Mouse (Mus musculus) embryonic facial prominence, embryonic 13.5 days (tissue): ENCODE results near the gene Hephl1. TPM values are rescaled to one million over a fixed set of nuclear protein-coding genes. Genes with fewer than 3 reads are reported as not detected.
"Not testable (repeated sequence)": the region's sequence is repeated elsewhere in the genome, so short reads cannot be mapped to it uniquely, and the experiment has no call there.

ENCODE experiments used
- ATAC-seq: fragments of 200-750 bp; cut with Nextera tagmentation; 2 replicates; pipeline ENCODE4 v1.8.0; 2017; ENCODE audit warnings: low read depth; ENCODE audit not compliant: insufficient number of reproducible peaks, insufficient read depth, low FRiP score, low TSS enrichment
- H3K27ac ChIP-seq: fragments of 300-500 bp; sonication (generic); 2 replicates; pipeline ENCODE4 v1.5.1; 2015; ENCODE audit warnings: moderate library complexity, mild to moderate bottlenecking, inconsistent platforms
- H3K27me3 ChIP-seq: fragments of 300-500 bp; sonication (generic); 2 replicates; pipeline ENCODE4 v1.6.1; 2015; ENCODE audit warnings: mild to moderate bottlenecking, inconsistent platforms
- H3K36me3 ChIP-seq: fragments of 300-500 bp; sonication (generic); 2 replicates; pipeline ENCODE4 v1.6.1; 2015; ENCODE audit warnings: mild to moderate bottlenecking, inconsistent platforms
- H3K4me1 ChIP-seq: fragments of 300-500 bp; sonication (generic); 2 replicates; pipeline ENCODE4 v1.6.1; 2015; ENCODE audit warnings: inconsistent platforms
- H3K4me2 ChIP-seq: fragments of 300-500 bp; sonication (generic); 2 replicates; pipeline ENCODE4 v1.6.1; 2015; ENCODE audit warnings: moderate library complexity, mild to moderate bottlenecking, inconsistent platforms
- H3K4me3 ChIP-seq: fragments of 300-500 bp; sonication (generic); 2 replicates; pipeline ENCODE4 v1.5.1; 2015; ENCODE audit warnings: mild to moderate bottlenecking, inconsistent platforms
- H3K9ac ChIP-seq: fragments of 300-500 bp; sonication (generic); 2 replicates; pipeline ENCODE4 v1.6.1; 2015; ENCODE audit warnings: mild to moderate bottlenecking, inconsistent platforms
- H3K9me3 ChIP-seq: fragments of 300-500 bp; sonication (generic); 2 replicates; pipeline ENCODE4 v1.6.1; 2016; ENCODE audit warnings: inconsistent platforms
- WGBS: fragments of 180-500 bp; shearing (Covaris S2); methylation state at CpG from one replicate; pipeline ENCODE4 v1.1.7; 2015; ENCODE audit warnings: mixed read lengths; 5-methylcytosine and 5-hydroxymethylcytosine counted together
- polyA plus RNA-seq: library from polyadenylated mRNA; unstranded; fragments of >200 nt; fragmentation: Nextera tagmentation; extraction: Ambion mirVana; gene quantifications from 2 replicates; pipeline ENCODE4 v1.2.1, GENCODE M21; 2015

Hephl1 gene
- polyA plus RNA-seq, 1 experiment from 2014 or later = 0.06 TPM

DNA sequence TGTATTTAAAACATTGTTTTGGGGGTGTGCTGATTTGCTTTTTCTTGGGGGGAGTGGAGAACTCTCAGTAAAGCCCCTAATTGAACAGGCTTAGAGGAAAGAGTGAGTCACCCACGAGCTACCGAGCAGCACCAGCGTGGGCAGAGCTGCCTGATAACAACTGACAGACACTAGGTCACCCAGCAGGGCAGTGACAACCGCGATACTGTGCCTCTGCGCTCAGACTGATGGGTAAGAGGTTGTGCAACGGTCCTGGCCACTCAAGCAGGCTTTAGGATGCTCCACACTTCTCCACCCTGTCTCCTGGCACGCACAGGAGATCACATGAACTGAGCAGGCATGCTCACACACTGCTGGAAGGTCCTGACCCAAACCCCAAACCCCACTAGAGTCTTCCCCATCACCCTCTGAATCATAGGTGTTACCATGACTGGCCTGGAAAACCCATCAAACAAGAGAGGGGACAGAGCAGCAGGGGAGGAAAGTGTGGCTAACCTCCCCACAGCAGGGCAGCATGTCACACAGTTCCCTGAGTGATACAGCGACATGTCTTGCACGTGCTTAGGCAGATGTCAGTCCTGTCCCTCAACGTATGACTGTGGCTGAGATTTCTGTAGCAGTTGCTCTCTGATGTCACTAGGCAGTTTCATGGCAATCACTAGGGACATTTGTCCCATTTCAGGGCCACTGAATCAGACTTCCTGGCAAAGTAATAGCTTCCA, 8.2 kb downstream of the Hephl1 start:
- H3K9me3 ChIP-seq = no peaks in the 10 kb centered on the region
- no peak for ATAC-seq
- H3K4me3 ChIP-seq = no peak overlapping the region
- 61% methylated on average over 11 of the region's 11 CpGs for WGBS
- no peaks in the 10 kb centered on the region for H3K27me3 ChIP-seq
- H3K4me2 ChIP-seq = no peak overlapping the region
- no peak overlapping the region for H3K9ac ChIP-seq
- no peaks in the 10 kb centered on the region for H3K36me3 ChIP-seq
- H3K27ac ChIP-seq = no peak overlapping the region
- no peaks in the 10 kb centered on the region for H3K4me1 ChIP-seq

DNA sequence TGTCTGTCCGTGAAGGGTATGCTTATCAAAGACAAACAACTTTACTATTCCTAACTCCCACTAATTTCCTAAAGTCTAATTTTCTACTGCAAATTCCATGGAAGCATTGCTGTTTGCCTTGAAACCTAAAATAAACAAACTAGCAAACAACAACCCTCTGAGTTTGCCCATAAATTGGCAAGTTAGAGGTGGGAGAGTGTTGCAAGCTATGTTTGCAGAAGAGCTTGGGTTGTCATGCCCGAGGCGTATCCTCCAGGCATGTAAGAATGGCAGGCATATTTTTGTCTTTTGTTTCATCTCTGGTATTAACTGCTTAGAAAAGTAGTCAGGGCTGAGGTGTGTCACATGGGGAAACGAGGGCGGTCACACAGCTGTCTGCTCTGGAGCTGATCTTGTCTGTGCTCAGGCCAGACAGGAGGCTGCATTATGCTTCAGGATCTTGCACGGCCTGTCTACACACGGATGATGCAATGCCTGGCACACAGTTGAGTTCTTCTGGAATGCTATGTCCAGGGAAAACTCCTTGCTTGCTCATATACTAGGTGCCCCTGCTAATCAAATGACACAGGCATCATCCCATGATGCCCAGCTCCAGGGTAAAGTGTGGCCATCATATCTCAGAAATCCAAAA, 10.3 kb downstream of the Hephl1 start:
- H3K4me2 ChIP-seq = no peak overlapping the region
- no peaks in the 10 kb centered on the region for H3K9me3 ChIP-seq
- H3K4me3 ChIP-seq = no peak overlapping the region
- H3K27me3 ChIP-seq = no peaks in the 10 kb centered on the region
- no peak overlapping the region for H3K27ac ChIP-seq
- no peak for ATAC-seq
- no peak overlapping the region for H3K9ac ChIP-seq
- H3K4me1 ChIP-seq = no peaks in the 10 kb centered on the region
- no peaks in the 10 kb centered on the region for H3K36me3 ChIP-seq
- 72% methylated on average over 7 of the region's 7 CpGs for WGBS

DNA sequence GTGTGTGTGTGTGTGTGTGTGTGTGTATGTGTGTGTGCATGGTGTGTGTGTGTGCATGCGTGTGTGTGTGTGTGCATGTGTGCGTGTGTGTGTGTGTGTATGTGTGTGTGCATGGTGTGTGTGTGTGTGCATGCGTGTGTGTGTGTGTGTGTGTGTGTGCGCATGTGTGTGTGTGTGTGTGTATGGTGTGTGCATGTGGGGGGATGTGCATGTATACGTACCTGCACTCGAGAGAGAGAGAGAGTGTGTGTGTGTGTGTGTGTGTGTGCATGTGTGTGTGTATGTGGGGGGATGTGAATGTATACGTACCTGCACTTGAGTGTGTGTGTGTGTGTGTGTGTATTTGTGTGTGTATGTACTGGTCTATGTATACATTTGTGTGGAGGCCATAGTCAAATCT, 13.5 kb downstream of the Hephl1 start:
- not testable (repeated sequence) for H3K9ac ChIP-seq, H3K27ac ChIP-seq, H3K4me1 ChIP-seq, H3K36me3 ChIP-seq, H3K27me3 ChIP-seq, H3K9me3 ChIP-seq, H3K4me3 ChIP-seq, H3K4me2 ChIP-seq, ATAC-seq
- WGBS = 88% methylated on average over 5 of the region's 7 CpGs

DNA sequence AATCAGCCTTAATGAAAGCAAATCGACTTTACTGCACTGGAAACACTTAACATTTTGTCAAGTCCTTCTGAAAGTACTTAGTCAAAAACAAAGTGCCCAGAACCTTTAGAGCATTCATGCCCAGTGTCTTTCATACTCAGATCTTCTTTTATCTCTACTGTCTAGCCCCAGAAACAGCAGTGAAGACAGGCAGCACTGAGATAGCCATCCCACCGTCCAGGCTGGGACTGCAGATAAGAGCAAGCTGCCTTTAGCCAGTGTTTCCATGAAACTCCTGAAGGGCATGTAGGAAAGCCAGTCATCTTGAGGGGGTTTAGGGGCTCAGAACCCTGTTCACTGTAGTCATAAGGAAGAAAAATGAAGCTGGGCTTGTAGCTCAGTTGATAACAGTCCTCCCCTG, 14.7 kb downstream of the Hephl1 start:
- H3K27me3 ChIP-seq = no peaks in the 10 kb centered on the region
- WGBS = 85% methylated on average over 2 of the region's 2 CpGs

DNA sequence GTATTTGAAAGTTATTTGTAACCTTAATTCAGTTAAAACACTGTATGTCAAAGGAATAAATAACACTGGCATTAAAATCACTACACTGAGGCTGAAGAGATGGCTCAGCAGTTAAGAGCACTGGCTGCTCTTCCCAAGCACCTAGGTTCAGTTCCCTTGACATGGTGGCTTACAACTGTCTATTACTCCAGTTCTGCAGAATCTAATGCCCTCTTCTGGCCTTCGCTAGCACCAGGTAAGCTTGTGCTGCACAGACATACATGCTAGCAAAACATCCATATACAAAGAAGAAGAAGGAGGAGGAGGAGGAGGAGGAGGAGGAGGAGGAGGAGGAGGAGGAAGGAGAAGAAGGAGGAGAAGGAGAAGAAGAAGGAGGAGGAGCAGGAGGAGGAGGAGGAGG, 15.7 kb downstream of the Hephl1 start:
- no peak for ATAC-seq
- H3K4me1 ChIP-seq = no peaks in the 10 kb centered on the region
- no peak overlapping the region for H3K4me2 ChIP-seq
- H3K4me3 ChIP-seq = no peak overlapping the region
- H3K27ac ChIP-seq = no peak overlapping the region
- no peaks in the 10 kb centered on the region for H3K36me3 ChIP-seq
- H3K9ac ChIP-seq = no peak overlapping the region
- 83% methylated on average over 1 of the region's 1 CpGs for WGBS
- H3K27me3 ChIP-seq = no peaks in the 10 kb centered on the region
- no peaks in the 10 kb centered on the region for H3K9me3 ChIP-seq

More for the DNA sequence above, 14.7 kb downstream of the Hephl1 start:
- no peak overlapping the region for H3K4me3 ChIP-seq
- no peak for ATAC-seq
- H3K9me3 ChIP-seq = no peaks in the 10 kb centered on the region
- no peaks in the 10 kb centered on the region for H3K4me1 ChIP-seq
- no peak overlapping the region for H3K4me2 ChIP-seq
- H3K36me3 ChIP-seq = no peaks in the 10 kb centered on the region
- no peak overlapping the region for H3K27ac ChIP-seq
- H3K9ac ChIP-seq = no peak overlapping the region

DNA sequence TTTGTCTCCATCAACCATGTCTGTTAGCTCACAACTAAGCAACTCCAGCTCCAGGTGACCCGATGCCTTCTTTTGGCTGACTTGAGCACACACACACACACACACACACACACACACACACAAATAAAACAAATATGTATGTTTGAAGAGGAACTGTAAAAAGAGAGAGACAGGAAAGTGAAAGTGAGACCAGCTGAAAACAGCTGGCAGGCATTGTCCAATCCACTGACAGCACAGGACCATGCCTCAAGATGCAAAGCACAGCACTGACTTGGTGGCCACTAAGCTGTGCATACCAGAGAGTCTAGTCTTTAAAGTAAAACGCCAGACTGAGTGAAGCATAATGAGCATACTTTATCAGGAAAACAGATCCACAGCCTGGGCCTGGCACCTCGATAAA, 16.7 kb downstream of the Hephl1 start:
- H3K4me2 ChIP-seq = no peak overlapping the region
- H3K36me3 ChIP-seq = no peaks in the 10 kb centered on the region
- H3K27me3 ChIP-seq = no peaks in the 10 kb centered on the region
- H3K9ac ChIP-seq = no peak overlapping the region
- WGBS = 64% methylated on average over 3 of the region's 3 CpGs
- no peaks in the 10 kb centered on the region for H3K9me3 ChIP-seq
- H3K27ac ChIP-seq = no peak overlapping the region
- H3K4me3 ChIP-seq = no peak overlapping the region
- ATAC-seq = no peak
- H3K4me1 ChIP-seq = no peaks in the 10 kb centered on the region

DNA sequence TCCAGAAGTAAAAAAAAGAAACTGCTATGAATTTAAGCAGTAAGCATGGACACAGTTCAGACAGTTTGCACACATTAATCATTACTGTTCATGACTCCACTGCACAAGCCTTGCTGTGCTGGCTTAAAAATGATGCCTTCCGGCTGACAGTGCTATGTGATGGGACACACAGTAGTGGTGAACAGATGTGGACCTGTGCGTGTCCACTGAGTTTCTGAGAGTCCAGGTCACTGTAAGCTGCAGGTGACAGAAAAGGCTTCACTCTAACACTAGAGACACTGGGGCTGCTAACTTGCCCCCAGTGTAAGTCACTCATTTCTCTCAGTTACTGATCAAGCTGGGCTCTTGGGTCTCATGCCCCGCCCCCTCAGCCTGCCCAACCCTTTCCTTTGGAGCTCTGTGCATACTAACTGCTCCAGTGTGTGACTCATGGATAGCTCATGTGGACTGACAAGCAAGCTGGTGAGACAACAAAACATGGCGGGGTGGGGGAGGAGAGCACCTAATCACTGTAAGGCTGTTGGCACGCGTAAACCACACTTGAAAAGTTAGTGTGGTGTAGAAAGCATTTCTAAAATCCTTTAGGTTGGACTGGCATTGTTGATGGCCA, 43.1 kb downstream of the Hephl1 start:
- Histone ChIP-seq H3K9ac (no peak overlapping the region), H3K27ac (no peak overlapping the region), H3K9me3 (no peaks in the 10 kb centered on the region), H3K36me3 (no peaks in the 10 kb centered on the region), H3K4me1 (no peaks in the 10 kb centered on the region), H3K27me3 (no peaks in the 10 kb centered on the region), H3K4me2 (no peak overlapping the region), H3K4me3 (no peak overlapping the region)
- WGBS = 74% methylated on average over 6 of the region's 6 CpGs
- no peak for ATAC-seq

DNA sequence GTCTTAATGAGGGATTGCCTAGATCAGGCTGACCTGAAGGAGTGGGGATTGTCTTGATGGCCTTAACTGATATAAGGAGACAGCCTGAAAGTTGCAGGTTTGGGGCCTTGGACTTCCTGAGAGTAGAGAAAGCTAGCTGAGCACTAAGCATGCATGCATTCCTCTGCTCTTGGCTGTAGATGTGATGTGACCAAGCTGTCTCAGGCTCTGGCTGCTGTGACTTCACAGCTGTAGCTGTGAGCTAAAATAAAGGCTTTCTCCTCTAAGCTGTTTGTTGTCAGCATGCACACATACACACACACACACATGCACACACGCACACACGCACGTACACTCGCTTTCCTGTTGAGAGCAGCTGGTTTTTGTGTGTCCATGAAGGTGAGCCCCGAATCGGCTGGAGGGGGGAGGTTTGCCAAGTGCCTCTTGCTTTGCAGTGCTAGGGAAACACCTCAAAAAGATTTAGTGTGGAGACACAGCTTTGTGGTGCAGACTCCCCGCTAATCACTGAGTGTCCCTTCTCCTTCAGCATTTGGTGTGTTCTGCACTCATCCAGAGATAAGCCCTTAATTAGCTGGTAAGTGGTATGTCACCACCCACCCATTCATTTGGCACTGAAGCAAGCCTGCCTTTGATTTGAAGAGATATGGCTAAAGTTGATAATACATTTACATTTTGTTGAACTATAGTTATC, 43.8 kb downstream of the Hephl1 start:
- no peak for ATAC-seq
- Histone ChIP-seq H3K27ac (no peak overlapping the region), H3K36me3 (no peaks in the 10 kb centered on the region), H3K9ac (no peak overlapping the region), H3K9me3 (no peaks in the 10 kb centered on the region), H3K4me2 (no peak overlapping the region), H3K4me1 (no peaks in the 10 kb centered on the region), H3K27me3 (no peaks in the 10 kb centered on the region), H3K4me3 (no peak overlapping the region)
- 83% methylated on average over 7 of the region's 7 CpGs for WGBS

DNA sequence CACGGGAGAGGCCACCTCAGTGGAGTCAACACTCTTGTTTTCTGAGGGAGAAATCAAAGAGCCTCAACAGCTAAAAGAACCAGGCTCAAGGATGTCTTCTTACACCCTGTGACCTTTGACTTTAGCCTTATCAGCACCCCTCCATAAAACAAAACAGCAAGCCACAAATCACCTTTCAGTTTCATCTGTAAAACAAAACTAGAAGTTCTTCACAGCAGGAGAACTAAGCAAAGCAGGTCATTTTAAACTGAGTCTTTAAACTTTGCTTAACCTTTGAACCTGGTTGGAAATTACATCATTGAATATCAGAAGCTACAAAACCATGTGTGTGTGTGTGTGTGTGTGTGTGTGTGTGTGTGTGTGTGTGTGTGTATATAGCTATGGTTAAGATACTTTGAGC, 47.7 kb downstream of the Hephl1 start:
- WGBS = 19% methylated on average over 1 of the region's 1 CpGs
- Histone ChIP-seq H3K4me3 (no peak overlapping the region), H3K36me3 (no peaks in the 10 kb centered on the region), H3K4me2 (no peak overlapping the region), H3K27ac (no peak overlapping the region), H3K9ac (no peak overlapping the region), H3K9me3 (no peaks in the 10 kb centered on the region), H3K4me1 (no peaks in the 10 kb centered on the region), H3K27me3 (no peaks in the 10 kb centered on the region)
- no peak for ATAC-seq

DNA sequence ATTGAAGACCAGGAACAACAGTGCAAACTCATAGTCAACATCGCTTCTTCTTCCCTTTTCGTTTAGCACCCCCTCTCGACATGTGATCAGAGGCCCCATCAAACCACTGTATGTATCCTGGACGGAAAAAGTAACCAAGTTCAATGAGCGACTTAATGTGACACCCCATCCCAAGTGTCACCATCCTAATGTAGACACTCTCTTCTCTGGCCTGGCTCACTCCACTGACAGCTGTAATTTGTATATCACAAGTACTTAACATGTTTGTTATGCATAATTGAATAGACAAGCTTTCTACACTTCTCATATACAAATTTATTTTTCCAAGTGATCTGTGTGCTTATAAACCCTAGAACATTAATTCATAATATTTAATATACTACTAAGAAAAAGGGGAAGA, 51.1 kb downstream of the Hephl1 start:
- no peaks in the 10 kb centered on the region for H3K9me3 ChIP-seq
- H3K4me3 ChIP-seq = no peak overlapping the region
- no peak for ATAC-seq
- H3K27me3 ChIP-seq = no peaks in the 10 kb centered on the region
- WGBS = 89% methylated on average over 5 of the region's 5 CpGs
- no peaks in the 10 kb centered on the region for H3K4me1 ChIP-seq
- H3K9ac ChIP-seq = no peak overlapping the region
- H3K4me2 ChIP-seq = no peak overlapping the region
- no peaks in the 10 kb centered on the region for H3K36me3 ChIP-seq
- no peak overlapping the region for H3K27ac ChIP-seq

DNA sequence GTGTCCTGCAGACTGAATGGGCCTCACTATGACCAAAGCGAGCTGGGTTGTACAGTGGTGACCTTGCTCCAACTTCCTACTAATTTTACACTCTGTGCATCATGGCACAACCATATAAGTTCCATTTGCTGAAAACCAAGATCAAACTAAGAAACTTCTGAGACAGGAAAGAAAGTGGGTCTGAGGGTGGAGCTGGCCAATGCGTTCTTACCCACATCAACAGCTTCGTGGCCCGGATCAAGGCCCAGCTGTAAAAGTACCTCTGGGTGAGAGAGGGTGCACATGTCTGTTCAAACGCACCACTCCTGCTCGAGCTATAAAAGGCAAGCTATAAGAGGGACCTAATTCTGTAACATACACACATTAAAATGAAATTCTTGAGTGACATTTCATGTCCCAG, 51.9 kb downstream of the Hephl1 start:
- no peak for ATAC-seq

More for the DNA sequence above, 51.9 kb downstream of the Hephl1 start:
- WGBS = 86% methylated on average over 6 of the region's 6 CpGs
- H3K4me3 ChIP-seq = no peak overlapping the region
- no peaks in the 10 kb centered on the region for H3K4me1 ChIP-seq
- H3K36me3 ChIP-seq = no peaks in the 10 kb centered on the region
- no peak overlapping the region for H3K27ac ChIP-seq
- no peak overlapping the region for H3K9ac ChIP-seq
- no peaks in the 10 kb centered on the region for H3K9me3 ChIP-seq
- H3K4me2 ChIP-seq = no peak overlapping the region
- no peaks in the 10 kb centered on the region for H3K27me3 ChIP-seq
